Mouse (Mus musculus): ENCODE results near the gene Gramd1c.

Gramd1c gene

DNA sequence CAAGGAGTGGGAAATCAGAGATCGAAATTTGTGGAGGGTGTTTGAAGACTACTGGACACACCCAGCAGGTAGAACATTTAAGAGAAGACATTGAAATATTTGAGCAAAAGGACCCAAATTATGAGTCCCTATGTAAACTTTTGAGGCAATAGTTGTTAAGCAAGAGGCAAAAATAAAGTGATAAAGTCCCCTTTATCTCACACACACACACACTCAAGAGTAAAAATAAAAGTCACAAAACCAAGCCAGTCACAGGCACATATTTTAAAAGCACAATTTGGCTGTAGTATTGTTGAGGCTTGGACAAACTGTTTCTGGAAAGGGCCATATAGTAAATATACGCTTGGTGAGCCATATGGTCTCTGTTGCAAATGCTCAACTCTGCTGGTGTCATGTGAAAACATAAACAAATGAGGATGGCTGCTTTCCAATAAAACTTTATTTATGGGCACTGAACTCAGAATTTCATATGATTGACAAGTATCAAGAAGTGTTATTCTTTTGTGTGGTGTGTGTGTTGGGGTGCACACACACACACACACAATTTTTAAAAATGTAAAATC is 44.1 kb downstream of the Gramd1c start:
- no peak for DNase-seq (ENCODE audit: low read depth, low spot score)

DNA sequence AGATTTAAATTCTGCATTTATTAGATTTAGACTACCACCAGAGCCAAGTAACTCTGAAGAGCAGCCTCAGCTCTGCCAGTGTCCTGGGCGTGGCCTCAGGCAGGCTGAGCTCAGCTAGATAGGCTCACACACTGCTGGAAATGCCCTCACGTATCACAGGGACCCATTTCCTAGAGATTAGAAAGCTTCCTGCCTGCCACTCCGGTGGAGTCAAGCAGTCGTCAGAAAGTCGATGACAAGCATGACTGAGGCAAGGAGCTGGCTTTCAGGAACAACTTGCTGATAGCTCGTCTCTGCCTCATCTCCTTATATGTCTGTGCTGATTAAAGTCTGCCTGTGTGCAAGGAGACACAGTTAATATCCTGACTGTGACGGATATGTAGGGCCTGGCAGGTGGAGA is 44.8 kb downstream of the Gramd1c start:
- DNase-seq (ENCODE audit: low read depth, low spot score) = no peak

DNA sequence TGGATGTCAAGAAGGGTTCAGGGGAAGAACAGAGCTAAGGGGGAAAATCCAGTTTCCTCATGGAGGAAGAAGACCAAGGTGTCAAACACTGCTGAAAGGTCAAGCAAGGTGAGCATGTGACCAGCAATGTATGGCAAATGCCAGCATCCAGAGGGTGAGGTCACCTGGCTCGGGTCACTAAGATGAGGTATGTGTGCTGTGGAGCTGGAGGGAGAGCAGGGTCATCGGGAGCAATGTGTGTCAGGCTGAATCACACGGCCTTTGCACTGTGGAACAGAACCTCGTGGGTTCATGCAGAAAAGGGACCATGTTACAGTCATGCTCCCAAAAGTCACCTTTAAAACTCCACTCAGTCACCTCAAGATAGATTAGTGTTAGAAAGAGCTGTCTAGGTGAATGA is 45.4 kb downstream of the Gramd1c start:
- DNase-seq (ENCODE audit: low read depth, low spot score) = no peak

DNA sequence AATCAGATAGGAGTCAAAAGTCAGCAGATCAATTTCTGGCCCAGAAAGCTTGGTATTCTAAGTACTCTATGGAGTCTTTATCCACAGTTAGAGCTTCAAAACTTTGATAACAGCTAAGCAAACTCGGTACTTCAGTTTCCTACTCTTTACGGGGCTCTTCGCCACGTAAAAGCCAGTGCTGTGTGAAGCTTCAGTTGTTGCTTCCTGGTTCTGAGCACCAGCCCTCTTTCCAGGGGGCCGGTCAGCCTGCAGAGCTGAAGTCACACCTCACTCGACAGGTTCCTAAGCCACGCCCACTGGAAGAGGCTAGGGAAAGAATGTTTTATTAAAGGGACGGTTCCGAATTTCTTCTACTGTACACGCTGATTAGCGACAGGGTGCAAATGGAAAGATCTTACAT is 47.0 kb downstream of the Gramd1c start:
- DNase-seq (ENCODE audit: low read depth, low spot score) = no peak

DNA sequence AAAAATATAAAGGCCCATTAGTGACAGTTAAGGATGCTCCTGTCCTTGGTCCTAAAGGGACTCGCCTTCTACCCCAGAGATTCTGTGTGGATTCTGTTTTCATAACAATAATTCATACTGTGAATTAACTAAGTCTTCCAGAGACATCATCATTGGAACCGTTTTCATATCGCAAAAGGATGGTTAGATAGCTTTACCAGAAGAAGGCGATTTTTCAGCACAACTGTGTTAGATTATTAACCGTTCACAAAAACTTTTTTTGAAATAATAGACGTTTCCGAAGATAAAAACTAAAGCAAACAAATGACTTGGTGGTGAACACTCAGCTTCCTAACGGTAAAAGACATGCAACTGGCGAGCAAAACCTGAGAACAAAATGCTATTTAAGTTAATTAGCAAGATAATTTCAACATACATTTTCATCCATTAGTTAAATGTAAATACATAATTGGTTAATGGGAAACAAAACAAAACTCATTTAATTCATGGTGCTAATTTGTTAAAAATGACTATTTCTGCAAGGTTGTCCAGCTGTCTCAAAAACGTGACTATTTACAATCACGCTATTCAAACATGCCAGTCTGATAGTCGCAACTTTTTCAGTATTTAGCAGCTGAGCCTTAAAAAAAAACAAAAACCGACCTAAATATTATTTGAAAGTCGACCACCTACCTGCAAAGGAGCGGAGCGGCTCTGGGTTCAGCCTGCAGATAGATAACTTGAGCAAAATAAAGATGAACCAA is 47.6 kb downstream of the Gramd1c start:
- DNase-seq (ENCODE audit: low read depth, low spot score) = no peak

DNA sequence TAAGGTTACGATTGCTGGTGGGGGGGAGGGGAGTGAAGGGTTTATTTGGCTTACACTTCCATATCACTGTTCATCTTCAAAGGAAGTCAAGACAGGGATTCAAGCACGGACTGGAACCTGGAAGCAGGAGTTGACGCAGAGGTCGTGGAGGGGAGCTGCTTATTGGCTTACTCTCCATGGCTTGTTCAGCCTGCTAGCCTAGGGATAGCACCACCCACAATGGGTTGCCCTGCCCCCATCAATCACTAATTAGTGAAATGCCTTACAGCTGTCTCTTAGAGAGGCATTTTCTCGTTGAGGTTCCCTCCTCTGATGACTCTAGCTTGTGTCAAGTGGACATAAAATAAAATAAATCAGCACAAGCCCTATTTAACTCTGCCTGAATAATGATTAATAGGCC is 52.1 kb downstream of the Gramd1c start:
- DNase-seq (ENCODE audit: low read depth, low spot score) = no peak

DNA sequence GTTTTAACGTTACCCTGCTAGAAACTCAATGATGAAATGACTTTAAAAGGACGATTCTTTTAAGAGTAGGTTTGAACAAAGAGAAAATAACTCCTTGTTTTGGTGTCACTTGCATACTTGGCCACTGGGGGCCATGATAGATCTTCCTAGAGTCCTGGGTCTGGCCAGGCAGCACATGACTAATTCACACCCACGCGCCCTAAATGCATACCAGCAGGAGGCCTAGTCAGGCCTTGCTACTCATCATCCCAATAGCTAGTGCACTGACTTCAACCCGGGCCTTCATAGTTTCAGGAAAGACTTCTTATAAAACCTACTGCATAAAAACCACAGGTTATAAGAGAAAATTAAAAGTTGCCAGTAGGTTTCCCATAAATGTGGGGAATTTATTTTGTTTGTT is 61.1 kb downstream of the Gramd1c start:
- DNase-seq (ENCODE audit: low read depth, low spot score) = no peak

DNA sequence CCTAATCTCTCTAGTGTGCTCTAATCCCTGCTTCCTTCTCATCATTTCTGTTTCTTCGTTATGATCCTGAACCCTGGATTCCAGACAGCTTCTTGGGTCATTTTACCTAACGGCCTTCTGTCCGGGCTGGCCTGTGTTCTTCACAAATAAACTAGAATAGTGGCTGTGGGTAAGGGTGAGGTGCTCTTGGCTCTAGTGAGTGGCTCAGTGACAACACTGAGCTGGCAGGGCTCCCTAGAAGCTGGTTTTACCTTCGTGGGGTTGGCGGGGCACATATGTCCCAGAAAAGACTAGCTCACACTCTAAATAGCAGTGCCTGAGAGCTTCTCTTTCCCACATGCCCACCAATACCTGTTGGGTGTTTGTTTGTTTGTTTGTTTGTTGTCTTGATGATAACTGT is 63.6 kb downstream of the Gramd1c start:
- DNase-seq (ENCODE audit: low read depth, low spot score) = no peak

DNA sequence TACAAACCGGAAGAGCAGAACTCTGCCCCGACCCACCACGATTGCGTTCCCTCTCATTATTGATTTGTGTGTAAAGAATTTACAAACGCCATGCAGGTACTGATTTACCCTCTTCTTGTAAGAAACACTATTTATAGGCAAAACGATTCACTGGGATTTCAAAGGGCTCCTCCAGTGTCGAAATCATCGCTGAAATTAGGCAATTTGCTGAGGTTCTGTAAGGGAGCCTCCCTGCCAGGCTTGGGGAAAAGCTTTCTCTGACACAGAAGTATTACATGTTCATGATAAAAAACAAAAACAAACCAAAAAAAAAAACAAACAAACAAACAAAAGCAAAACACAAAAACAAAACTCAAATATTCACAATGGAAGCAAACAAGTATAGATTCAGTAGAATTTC is 64.0 kb downstream of the Gramd1c start:
- DNase-seq (ENCODE audit: low read depth, low spot score) = no peak

DNA sequence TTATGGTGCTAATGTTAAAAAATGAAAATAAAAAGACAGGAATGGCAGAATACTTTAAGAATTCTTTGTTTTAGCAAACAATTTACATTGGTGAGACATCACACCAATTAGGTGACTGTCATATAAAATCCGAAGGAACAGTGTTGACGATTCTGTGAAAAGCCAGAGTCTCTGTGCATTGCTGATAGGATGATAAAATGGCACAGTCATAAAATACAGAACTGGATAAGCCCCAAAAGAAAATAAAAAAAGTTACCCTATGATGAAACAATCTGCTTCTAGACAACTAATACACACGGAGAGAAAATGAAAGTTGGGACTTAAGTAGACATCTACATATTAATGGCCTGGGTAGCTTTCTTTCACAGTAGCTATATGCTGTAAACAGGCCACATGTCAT is 68.5 kb downstream of the Gramd1c start:
- no peak for DNase-seq (ENCODE audit: low read depth, low spot score)

DNA sequence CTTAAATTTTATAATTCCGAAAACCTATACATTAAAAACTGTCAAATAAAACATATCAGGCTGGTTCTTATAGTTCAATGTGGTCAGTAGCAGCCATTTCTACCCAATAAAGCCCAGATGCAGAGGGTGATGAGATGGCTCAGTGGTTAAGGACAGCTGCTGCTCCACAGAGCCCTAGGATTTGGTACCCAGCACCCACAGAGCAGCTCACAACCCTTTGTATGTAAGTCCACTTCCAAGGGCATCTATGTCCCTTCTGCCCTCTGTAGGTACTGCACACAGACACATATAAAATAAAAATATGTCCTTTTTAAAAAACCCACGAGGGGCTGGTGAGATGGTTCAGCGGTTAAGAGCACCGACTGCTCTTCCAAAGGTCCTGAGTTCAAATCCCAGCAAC is 76.8 kb downstream of the Gramd1c start:
- DNase-seq (ENCODE audit: low read depth, low spot score) = no peak

DNA sequence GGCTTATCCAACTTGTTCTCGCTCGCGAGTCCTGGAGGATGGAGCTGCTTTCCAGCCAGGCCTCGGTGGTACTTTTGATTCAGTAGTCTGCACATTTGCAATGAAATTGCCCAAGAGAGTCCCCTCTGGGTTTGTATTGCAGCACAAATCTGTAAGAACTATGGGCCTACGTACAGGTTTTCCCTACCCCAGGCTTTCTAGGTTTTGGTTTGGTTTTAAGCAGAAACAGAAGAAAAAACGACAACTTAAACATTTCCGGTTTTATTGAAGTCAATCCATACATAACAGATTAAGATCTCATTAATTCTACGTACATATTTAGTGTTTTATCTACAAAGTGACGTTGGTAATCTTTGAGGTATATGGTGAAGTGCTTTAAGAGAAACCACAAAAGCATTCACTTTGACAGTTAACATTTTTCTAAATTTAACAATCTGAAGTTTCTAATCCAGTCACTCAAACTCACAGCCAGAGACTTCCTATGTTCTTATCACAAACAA is 83.0 kb downstream of the Gramd1c start:
- DNase-seq (ENCODE audit: low read depth, low spot score) = no peak

DNA sequence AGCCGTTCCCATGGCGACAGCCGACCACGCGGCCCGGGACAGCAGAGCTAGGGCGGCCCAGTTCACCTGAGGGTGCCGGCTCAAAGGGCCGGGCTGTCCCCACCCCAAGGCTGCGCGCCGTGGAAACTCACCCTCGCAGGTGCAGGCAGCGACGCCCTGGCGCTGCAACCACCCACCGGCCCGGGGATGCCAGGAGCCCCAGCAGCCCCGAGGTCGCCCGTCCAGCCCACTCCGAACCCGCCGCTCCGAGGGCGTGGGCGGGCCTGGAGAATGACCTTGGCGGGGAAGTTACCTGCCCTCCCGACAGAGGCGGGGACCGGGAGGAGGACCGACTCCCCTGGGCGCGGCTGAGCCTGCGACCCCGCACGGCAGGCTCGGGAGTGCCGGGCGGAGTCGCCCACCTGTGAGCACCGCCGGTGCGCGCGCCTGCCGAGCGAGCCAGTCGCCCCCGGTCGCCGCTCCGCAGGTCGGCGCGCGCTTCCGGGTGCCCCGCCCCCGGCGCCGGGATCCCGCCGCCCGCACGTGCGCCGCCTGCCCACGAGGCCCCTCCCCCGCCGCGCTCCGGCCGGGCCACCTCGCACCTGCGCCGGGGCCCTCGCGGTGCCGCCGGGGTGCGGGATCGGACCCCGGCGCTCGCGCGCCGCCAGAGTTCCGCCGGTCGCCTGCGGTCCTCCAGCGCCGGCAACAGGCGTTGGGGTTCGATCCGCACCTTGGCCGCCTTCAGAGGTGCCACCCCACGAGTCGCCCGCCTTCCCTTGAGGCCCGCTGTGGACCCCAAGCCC is 83.6 kb downstream of the Gramd1c start, which contains the start of gene Zdhhc23:
Zdhhc23 (minus strand) TSS at position 464 of the 782 bp plus-strand sequence.
- DNase-seq (ENCODE audit: low read depth, low spot score) = no peak

DNA sequence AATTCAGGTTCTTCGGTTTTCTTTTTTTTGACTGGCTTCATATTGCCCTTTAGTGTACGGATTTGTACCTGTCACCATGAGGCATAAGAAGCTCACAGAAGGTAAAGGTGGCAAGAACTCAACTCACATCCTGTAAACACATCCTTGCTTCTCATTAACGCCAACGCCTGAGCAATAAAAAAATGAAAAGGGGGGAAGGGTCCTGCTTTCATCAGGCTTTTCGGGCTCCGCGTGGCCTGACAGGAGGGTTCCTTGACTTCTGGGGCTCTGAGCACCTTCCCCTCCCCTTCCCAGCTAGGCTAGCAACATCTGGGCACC is 84.2 kb downstream of the Gramd1c start:
- DNase-seq (ENCODE audit: low read depth, low spot score) = no peak

DNA sequence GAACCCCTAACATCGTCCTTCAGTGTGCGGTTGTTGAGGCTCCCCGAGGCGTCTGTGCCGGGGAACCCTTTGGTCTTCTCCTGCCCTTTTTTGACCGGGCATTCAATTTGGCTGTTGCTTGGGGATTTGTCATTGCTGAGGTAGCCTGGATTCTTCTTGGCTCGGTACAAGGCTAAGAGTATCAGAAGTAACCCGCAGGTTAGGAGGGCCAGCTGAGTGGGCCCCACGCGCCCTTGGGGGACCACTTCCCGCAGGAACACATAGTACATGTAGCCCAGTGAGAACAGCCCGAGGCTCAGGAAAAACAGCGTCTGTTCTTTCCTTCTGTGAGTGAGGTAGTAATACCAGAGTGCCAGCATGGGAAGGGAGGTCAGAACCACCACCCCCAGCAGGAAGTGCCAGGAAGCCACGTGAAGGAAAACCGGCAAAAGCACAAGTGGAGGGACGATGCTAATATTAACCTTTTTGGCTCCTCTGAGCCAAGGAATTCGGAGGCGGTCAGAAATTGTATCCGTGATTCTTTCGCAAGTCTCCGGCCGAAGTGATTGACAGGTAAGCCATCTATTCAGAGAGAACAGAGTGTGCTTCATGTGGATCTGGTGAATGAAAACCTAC is 89.4 kb downstream of the Gramd1c start:
- DNase-seq (ENCODE audit: low read depth, low spot score) = no peak

DNA sequence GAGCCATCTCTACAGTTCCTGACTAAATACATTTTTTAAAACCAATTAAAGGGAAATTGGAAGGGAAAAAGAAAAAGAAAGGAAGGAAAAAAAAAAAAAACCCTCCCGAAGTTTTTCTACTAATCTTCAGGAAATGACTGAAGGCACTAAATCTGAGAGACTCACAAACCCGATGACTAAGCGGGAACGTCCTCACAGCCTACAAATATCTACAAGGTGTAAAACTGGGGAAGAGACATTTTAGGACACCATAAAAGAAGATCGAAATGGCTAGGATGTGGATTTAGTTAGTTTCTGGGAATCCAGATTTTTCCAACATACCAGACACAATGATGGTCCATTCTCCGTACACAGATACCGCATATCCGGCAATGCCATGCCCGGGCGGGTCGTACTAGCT is 90.0 kb downstream of the Gramd1c start:
- no peak for DNase-seq (ENCODE audit: low read depth, low spot score)

DNA sequence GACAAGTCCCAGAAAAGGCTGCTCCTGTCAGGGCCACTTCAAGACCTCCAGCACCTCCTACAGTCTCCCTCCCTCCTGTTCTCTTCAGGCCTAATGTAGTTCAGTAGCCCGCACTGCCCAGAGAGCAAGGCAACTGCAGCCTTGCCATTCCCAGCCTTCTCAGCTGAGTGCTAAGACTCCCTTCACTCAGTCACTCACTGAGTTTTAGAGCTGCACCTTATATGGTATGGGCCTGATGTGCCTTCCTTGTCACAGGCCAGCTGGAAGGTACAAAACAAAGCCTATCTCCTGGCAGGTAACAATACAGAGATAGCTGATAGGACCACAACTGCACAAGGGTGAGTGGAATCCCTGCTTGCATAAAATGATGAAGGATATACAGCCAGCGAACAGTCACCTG is 90.8 kb downstream of the Gramd1c start:
- no peak for DNase-seq (ENCODE audit: low read depth, low spot score)

DNA sequence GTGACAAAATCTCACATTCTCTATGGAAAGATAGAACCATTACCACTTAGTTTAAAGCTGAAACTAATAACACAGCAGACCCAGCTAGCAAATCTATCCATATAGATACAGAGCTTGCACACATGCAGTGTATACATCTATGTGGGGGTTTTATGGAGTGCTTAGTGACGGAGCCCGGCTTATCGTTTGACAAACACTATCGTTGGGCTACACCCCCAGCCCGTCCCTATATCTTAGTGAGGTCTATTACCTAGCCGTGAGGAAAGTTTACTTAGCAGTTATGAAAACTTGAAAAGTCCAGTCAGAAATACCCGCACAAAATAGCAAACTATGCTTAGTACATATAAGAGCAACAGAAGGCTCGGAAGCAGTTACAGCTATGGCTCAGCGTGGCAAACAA is 91.4 kb downstream of the Gramd1c start:
- no peak for DNase-seq (ENCODE audit: low read depth, low spot score)

DNA sequence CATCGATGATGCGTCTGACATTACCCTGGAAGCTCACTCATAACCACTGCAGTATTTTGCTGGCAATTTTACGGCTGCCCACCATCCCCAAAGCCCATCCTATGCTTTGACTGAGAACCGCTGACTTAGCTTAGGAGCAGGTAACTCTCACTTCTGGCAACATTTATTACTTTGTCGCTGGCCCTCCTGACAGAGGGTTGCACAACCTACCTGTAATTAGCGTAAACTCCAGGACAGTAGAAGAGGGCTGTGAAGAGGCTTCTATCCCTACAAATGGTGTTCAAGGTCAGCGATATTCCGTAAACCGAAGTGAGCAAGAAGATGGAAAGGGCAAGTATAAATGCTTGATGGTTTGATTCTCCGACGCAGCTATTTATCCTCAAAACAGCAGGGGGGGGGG is 92.0 kb downstream of the Gramd1c start:
- no peak for DNase-seq (ENCODE audit: low read depth, low spot score)

DNA sequence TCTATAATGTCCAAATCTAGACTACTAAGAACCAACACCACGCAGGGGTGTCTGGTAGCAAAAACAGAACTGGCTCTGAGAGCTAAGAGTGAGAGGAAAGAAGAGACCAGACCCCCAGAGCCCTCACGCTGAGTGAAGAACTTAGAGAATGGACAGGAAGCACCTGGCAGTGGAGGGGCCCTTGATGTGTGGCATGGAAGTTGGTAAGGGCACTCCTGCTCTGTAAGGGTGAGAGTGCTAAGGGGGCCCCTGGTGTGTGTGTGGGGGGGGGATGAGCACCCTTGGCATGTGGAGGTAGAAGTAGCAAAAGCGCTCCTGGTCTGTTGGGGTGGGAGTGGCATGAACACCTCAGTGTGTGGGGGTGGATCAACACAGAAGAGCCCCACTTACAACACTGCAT is 92.7 kb downstream of the Gramd1c start:
- no peak for DNase-seq (ENCODE audit: low read depth, low spot score)

DNA sequence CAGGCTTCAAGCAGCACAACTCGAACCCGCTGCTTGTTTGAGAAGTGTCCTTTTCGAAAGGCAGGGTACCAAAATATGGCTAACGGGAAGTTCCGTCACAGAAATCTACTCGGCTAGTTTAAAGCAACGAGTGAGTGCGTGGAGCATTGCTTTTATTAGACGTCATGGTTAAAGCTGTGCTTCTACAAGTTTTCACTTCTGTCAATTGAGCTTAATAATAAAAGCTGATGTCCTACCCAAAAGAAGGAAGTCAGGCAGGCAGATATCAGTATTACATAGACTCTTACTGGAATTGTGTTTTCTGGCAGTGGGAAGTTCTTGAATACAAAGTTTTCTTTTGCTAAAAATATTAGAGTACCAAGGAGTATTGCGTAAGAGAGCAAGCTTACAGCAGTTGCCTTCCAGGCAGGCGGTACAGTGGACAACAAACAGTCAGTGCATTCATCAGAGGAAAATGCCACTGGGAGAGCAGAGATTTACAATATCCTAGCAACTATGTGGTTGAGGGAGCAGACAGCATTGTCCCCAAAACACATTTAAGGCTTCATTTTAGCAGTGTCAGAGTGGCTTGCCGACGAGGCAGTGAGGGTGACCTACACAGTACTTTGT is 97.3 kb downstream of the Gramd1c start:
- DNase-seq (ENCODE audit: low read depth, low spot score) = no peak

DNA sequence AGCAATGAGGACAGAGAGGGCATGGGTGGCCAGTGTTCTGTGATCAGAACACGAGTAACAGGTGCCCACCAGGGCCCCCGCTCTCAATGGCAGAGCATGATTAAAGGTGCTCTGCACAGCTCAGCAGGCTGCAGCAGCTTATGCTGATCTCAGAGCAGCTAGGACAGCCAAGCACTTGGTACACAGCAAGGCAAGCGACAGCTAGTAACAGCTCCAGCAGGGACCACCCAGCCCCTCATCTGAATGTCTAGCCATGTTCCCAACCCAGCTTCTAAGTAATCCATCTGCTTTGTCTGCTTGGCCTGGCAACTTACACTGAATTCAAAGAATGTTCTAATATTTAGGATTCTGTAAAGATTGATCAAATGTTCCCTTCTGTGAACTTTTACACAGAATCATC is 99.4 kb downstream of the Gramd1c start:
- no peak for DNase-seq (ENCODE audit: low read depth, low spot score)
